Mouse (Mus musculus): ENCODE data around the gene B9d2.

- TF ChIP-seq CTCF (IDR thresholded peaks at IDR 0.05; ENCODE audit: borderline replicate concordance, extremely low read depth, insufficient read depth, insufficient read length): no peak
- TF ChIP-seq POLR2A (IDR thresholded peaks at IDR 0.05; ENCODE audit: borderline replicate concordance, extremely low read depth, insufficient read depth, insufficient read length, poor library complexity, severe bottlenecking): no peak
These were observed 35.5 kb upstream of the B9d2 start for GRCm38 (mm10) chr7:25645074-25645473.

All from brain, embryonic 14.5 days (tissue).